ENCODE assay signal across 8 mouse cellular contexts in genomic region chr11:72215410-72215797, GRCm38 (mm10). TPM values are rescaled to one million over a fixed set of nuclear protein-coding genes. Genes with fewer than 3 reads are reported as not detected.
A peak's percentile ranks its signal among the peaks of the same experiment; 100 is the strongest.
DNase-seq lines count a peak whose midpoint lies in the region; ATAC-seq lines count a peak whose summit lies in the region.

Gene Med31 (minus strand): TSS chr11:72215592.

- H3K9me3 ChIP-seq in hindbrain, embryonic 15.5 days = no peaks in the 10 kb centered on the region

- H3K36me3 ChIP-seq in hindbrain, embryonic 15.5 days = peaks cover 13% of the 10 kb centered on the region

- peak within 1 kb of the TSS; percentile 90 for H3K27ac ChIP-seq in hindbrain, embryonic 15.5 days (replicated peaks)

- peaks cover 33% of the 10 kb centered on the region for H3K4me1 ChIP-seq in hindbrain, embryonic 15.5 days (replicated peaks)

- ATAC-seq in hindbrain, embryonic 15.5 days (ENCODE audit: low FRiP score, low read depth) = peak; percentile 86

- WGBS in hindbrain, embryonic 15.5 days = under 1% methylated on average over 29 of the region's 29 CpGs

- H3K27me3 ChIP-seq in hindbrain, embryonic 15.5 days = no peaks in the 10 kb centered on the region

- DNase-seq in R1 (ENCODE audit: low read depth, low spot score) = peak; percentile 76
- DNase-seq in cerebellum, adult 9-11 months = peak; percentile 91
- peak; percentile 82 for DNase-seq in gastrocnemius, adult 18-20 months (ENCODE audit: low spot score)
- DNase-seq in left cerebral cortex, adult 18-20 months (ENCODE audit: low spot score in 2 of 2) = peak; percentile 69 to 70
- peak; percentile 82 to 85 for DNase-seq in lung, postnatal 4 days
- DNase-seq in retina, postnatal 7 days (ENCODE audit: low read depth, low spot score) = peak; percentile 54
- DNase-seq in urinary bladder, postnatal 25 days (ENCODE audit: low spot score) = peak; percentile 64

- H3K4me3 ChIP-seq in hindbrain, embryonic 15.5 days = peak within 1 kb of the TSS; percentile 79

- peak within 1 kb of the TSS; percentile 81 for H3K4me2 ChIP-seq in hindbrain, embryonic 15.5 days

- H3K9ac ChIP-seq in hindbrain, embryonic 15.5 days = peak within 1 kb of the TSS; percentile 79

RNA-seq across cellular contexts. Expression of gene Med31, which starts in this region (rescaled TPM):
- 1 to 10 TPM; 6.9 to 7.1 TPM for total RNA-seq in gastrocnemius, adult 18-20 months (2021)
- polyA plus RNA-seq in hindbrain, embryonic 15.5 days (2015; fragmentation: Nextera tagmentation; extraction: Ambion mirVana) = 50.5 and 54.2 TPM in 2 replicates
- 10 to 100 TPM; 15.3 to 16.1 TPM for total RNA-seq in left cerebral cortex, adult 18-20 months (2021)

Comparison
In these comparisons a context has a peak if more than half of its experiments do, and no peak if none do; other contexts are left out.
1. Peak in every context shown above with its lines: DNase-seq, ATAC-seq, H3K4me3 ChIP-seq and H3K27ac ChIP-seq.